8 mouse cellular contexts compared by ENCODE assay signal in genomic region chr2:164924100-164924857, GRCm38 (mm10). TPM values are rescaled to one million over a fixed set of nuclear protein-coding genes. Genes with fewer than 3 reads are reported as not detected.
DNase-seq lines count a peak whose midpoint lies in the region; ATAC-seq and TF ChIP-seq lines count a peak whose summit lies in the region.

No protein-coding gene starts in this region.

- H3K4me3 ChIP-seq in heart, embryonic 12.5 days, result no peak overlapping the region
- no peak overlapping the region for H3K4me3 ChIP-seq in kidney, embryonic 16.5 days (ENCODE audit: low read length)
- H3K4me3 ChIP-seq in liver, adult 2 months (ENCODE audit: insufficient read depth, low read depth, low read length), result no peak overlapping the region
- H3K4me3 ChIP-seq in stomach, embryonic 15.5 days (replicated peaks), result no peak overlapping the region

- H3K9ac ChIP-seq in heart, embryonic 12.5 days, result no peak overlapping the region
- no peak overlapping the region; the same call in 1 of the 2 replicates for H3K9ac ChIP-seq in kidney, embryonic 16.5 days (replicated peaks; ENCODE audit: low read length)
- H3K9ac ChIP-seq in liver, adult 2 months (ENCODE audit: low read depth, low read length), result no peak overlapping the region
- no peak overlapping the region for H3K9ac ChIP-seq in stomach, embryonic 15.5 days

- ATAC-seq in erythroblast, adult 5-6 weeks (replicated peaks; ENCODE audit: low FRiP score, poor library complexity, severe bottlenecking), result peak; percentile 85
- peak; percentile 46; the same call in 1 of the 2 replicates for ATAC-seq in heart, embryonic 12.5 days (ENCODE audit: insufficient number of reproducible peaks, low FRiP score)
- ATAC-seq in kidney, embryonic 16.5 days (ENCODE audit: low FRiP score, low TSS enrichment), result peak; percentile 72; the same call in 1 of the 2 replicates
- 0 out of 2 replicates have a peak, but pooled peaks have one; percentile 20 for ATAC-seq in stomach, embryonic 15.5 days (ENCODE audit: insufficient read depth, low FRiP score, low read depth)

- no peaks in the 10 kb centered on the region for H3K4me1 ChIP-seq in heart, embryonic 12.5 days (replicated peaks)
- peaks cover 13% of the 10 kb centered on the region for H3K4me1 ChIP-seq in kidney, embryonic 16.5 days (ENCODE audit: insufficient read depth, low read length)
- no peaks in the 10 kb centered on the region for H3K4me1 ChIP-seq in liver, adult 2 months (ENCODE audit: control insufficient read depth, insufficient read depth, low read length)
- 0 out of 2 replicates have a peak, but pooled peaks cover 2% of the 10 kb centered on the region for H3K4me1 ChIP-seq in stomach, embryonic 15.5 days

- H3K9me3 ChIP-seq in heart, embryonic 12.5 days (replicated peaks), result no peaks in the 10 kb centered on the region
- no peaks in the 10 kb centered on the region for H3K9me3 ChIP-seq in kidney, embryonic 16.5 days (ENCODE audit: low read length)
- no peaks in the 10 kb centered on the region for H3K9me3 ChIP-seq in stomach, embryonic 15.5 days

- H3K27ac ChIP-seq in heart, embryonic 12.5 days (ENCODE audit: poor library complexity, severe bottlenecking), result no peak overlapping the region
- no peak overlapping the region for H3K27ac ChIP-seq in kidney, embryonic 16.5 days (ENCODE audit: low read length)
- H3K27ac ChIP-seq in liver, adult 2 months (replicated peaks; ENCODE audit: insufficient read depth, low read depth, low read length), result no peak overlapping the region
- H3K27ac ChIP-seq in stomach, embryonic 15.5 days, result no peak overlapping the region

- TF ChIP-seq CTCF in liver, adult 2 months (IDR thresholded peaks at IDR 0.05; ENCODE audit: low read depth, low read length), result peak; percentile 97

- 30% methylated on average over 11 of the region's 11 CpGs for WGBS in heart, embryonic 12.5 days
- 39% methylated on average over 11 of the region's 11 CpGs for WGBS in kidney, embryonic 16.5 days
- 33% methylated on average over 11 of the region's 11 CpGs for WGBS in liver, adult 2 months
- 30% methylated on average over 11 of the region's 11 CpGs for WGBS in stomach, embryonic 15.5 days

- TF ChIP-seq POLR2A in liver, adult 2 months (IDR thresholded peaks at IDR 0.05; ENCODE audit: extremely low read depth, insufficient read depth, low read length), result no peak

- 0 out of 2 replicates have a peak, but pooled peaks cover 6% of the 10 kb centered on the region for H3K27me3 ChIP-seq in heart, embryonic 12.5 days (replicated peaks)
- 0 out of 2 replicates have a peak, but pooled peaks cover 3% of the 10 kb centered on the region for H3K27me3 ChIP-seq in kidney, embryonic 16.5 days (ENCODE audit: insufficient read depth, low read length)
- H3K27me3 ChIP-seq in liver, adult 2 months (ENCODE audit: control insufficient read depth, insufficient read depth, low read length), result no peaks in the 10 kb centered on the region
- H3K27me3 ChIP-seq in stomach, embryonic 15.5 days (replicated peaks), result no peaks in the 10 kb centered on the region; the same call in 1 of the 2 replicates

- H3K4me2 ChIP-seq in heart, embryonic 12.5 days, result no peak overlapping the region
- H3K4me2 ChIP-seq in kidney, embryonic 16.5 days (replicated peaks; ENCODE audit: low read depth, low read length), result no peak overlapping the region
- H3K4me2 ChIP-seq in stomach, embryonic 15.5 days, result no peak overlapping the region

- peaks cover 11% of the 10 kb centered on the region for H3K36me3 ChIP-seq in heart, embryonic 12.5 days
- H3K36me3 ChIP-seq in kidney, embryonic 16.5 days (ENCODE audit: insufficient read depth, low read length), result peaks cover 8% of the 10 kb centered on the region; the same call in 1 of the 2 replicates
- H3K36me3 ChIP-seq in liver, adult 2 months (ENCODE audit: control insufficient read depth, insufficient read depth, low read length), result peaks cover 1% of the 10 kb centered on the region; the same call in 1 of the 2 replicates
- no peaks in the 10 kb centered on the region for H3K36me3 ChIP-seq in stomach, embryonic 15.5 days

- DNase-seq in 3T3-L1 (ENCODE audit: low read depth, low spot score), result peak; percentile 91
- DNase-seq in adrenal gland, postnatal 25 days, result peak; percentile 88
- DNase-seq in liver, adult 2 months (ENCODE audit: extremely low read depth, low read depth, low spot score), result peak; percentile 65
- peak; percentile 75 to 83 for DNase-seq in natural killer cell, adult 2 months (ENCODE audit: low spot score in 2 of 2)

- H3K79me2 ChIP-seq in liver, adult 2 months (ENCODE audit: control insufficient read depth, insufficient read depth, low read length), result no peaks in the 10 kb centered on the region

RNA-seq across cellular contexts. Expression of gene Zfp335, which starts 12.7 kb away (rescaled TPM):
- total RNA-seq in adrenal gland, postnatal 25 days (2021), result 21.2 and 23.9 TPM in 2 replicates
- 13.4 and 17.9 TPM in 2 replicates for total RNA-seq in erythroblast, adult 5-6 weeks (2015; ENCODE audit: low replicate concordance)
- total RNA-seq in erythroblast, adult 5-6 weeks (2017; ENCODE audit: low replicate concordance), result 9.9 and 10.3 TPM in 2 replicates
- 11.4 and 12.2 TPM in 2 replicates for polyA plus RNA-seq in heart, embryonic 12.5 days (2016; fragmentation: Nextera tagmentation; extraction: Ambion mirVana)
- polyA plus RNA-seq in kidney, embryonic 16.5 days (2015; fragmentation: Nextera tagmentation; extraction: Ambion mirVana), result 15.1 and 16.2 TPM in 2 replicates
- 2.4 and 4.0 TPM in 2 replicates for total RNA-seq in liver, adult 2 months (2014; rRNA removed)
- polyA plus RNA-seq in liver, adult 2 months (2012; rRNA removed), result 13.5 and 18.9 TPM in 2 replicates
- polyA plus RNA-seq in stomach, embryonic 15.5 days (2015; fragmentation: Nextera tagmentation; extraction: Ambion mirVana), result 10.6 and 12.1 TPM in 2 replicates

RNA-seq across cellular contexts. Expression of gene Mmp9, which starts 16.3 kb away (rescaled TPM):
- total RNA-seq in adrenal gland, postnatal 25 days (2021), result 0.33 and 0.43 TPM in 2 replicates
- total RNA-seq in erythroblast, adult 5-6 weeks (2015; ENCODE audit: low replicate concordance), result 73.6 and 120 TPM in 2 replicates
- 31.4 and 35.7 TPM in 2 replicates for total RNA-seq in erythroblast, adult 5-6 weeks (2017; ENCODE audit: low replicate concordance)
- 0.42 TPM in 2 replicates for polyA plus RNA-seq in heart, embryonic 12.5 days (2016; fragmentation: Nextera tagmentation; extraction: Ambion mirVana)
- 2.5 and 3.2 TPM in 2 replicates for polyA plus RNA-seq in kidney, embryonic 16.5 days (2015; fragmentation: Nextera tagmentation; extraction: Ambion mirVana)
- total RNA-seq in liver, adult 2 months (2014; rRNA removed), result 0.20 and 0.65 TPM in 2 replicates
- 0.55 and 0.70 TPM in 2 replicates for polyA plus RNA-seq in liver, adult 2 months (2012; rRNA removed)
- 5.3 and 6.2 TPM in 2 replicates for polyA plus RNA-seq in stomach, embryonic 15.5 days (2015; fragmentation: Nextera tagmentation; extraction: Ambion mirVana)

RNA-seq across cellular contexts. Expression of gene Slc12a5, which starts 36.3 kb away (rescaled TPM):
- total RNA-seq in adrenal gland, postnatal 25 days (2021), result 7.2 and 10.6 TPM in 2 replicates
- not detected in 2 replicates for total RNA-seq in erythroblast, adult 5-6 weeks (2015; ENCODE audit: low replicate concordance)
- total RNA-seq in erythroblast, adult 5-6 weeks (2017; ENCODE audit: low replicate concordance), result not detected in 2 replicates
- 0.82 and 1.3 TPM in 2 replicates for polyA plus RNA-seq in heart, embryonic 12.5 days (2016; fragmentation: Nextera tagmentation; extraction: Ambion mirVana)
- polyA plus RNA-seq in kidney, embryonic 16.5 days (2015; fragmentation: Nextera tagmentation; extraction: Ambion mirVana), result 0.85 and 0.94 TPM in 2 replicates
- 0.46 and 0.54 TPM in 2 replicates for total RNA-seq in liver, adult 2 months (2014; rRNA removed)
- polyA plus RNA-seq in liver, adult 2 months (2012; rRNA removed), result 0.85 and 1.1 TPM in 2 replicates
- polyA plus RNA-seq in stomach, embryonic 15.5 days (2015; fragmentation: Nextera tagmentation; extraction: Ambion mirVana), result 1.0 and 1.4 TPM in 2 replicates

RNA-seq across cellular contexts. Expression of gene Pcif1, which starts 45.2 kb away (rescaled TPM):
- 46.6 and 60.9 TPM in 2 replicates for total RNA-seq in adrenal gland, postnatal 25 days (2021)
- 5.6 and 22.6 TPM in 2 replicates for total RNA-seq in erythroblast, adult 5-6 weeks (2015; ENCODE audit: low replicate concordance)
- total RNA-seq in erythroblast, adult 5-6 weeks (2017; ENCODE audit: low replicate concordance), result 19.0 and 30.5 TPM in 2 replicates
- polyA plus RNA-seq in heart, embryonic 12.5 days (2016; fragmentation: Nextera tagmentation; extraction: Ambion mirVana), result 52.1 and 53.1 TPM in 2 replicates
- polyA plus RNA-seq in kidney, embryonic 16.5 days (2015; fragmentation: Nextera tagmentation; extraction: Ambion mirVana), result 74.9 and 79.7 TPM in 2 replicates
- total RNA-seq in liver, adult 2 months (2014; rRNA removed), result 9.1 and 12.9 TPM in 2 replicates
- polyA plus RNA-seq in liver, adult 2 months (2012; rRNA removed), result 20.2 and 21.3 TPM in 2 replicates
- polyA plus RNA-seq in stomach, embryonic 15.5 days (2015; fragmentation: Nextera tagmentation; extraction: Ambion mirVana), result 64.7 and 70.9 TPM in 2 replicates

Comparison
In these comparisons a context has a peak if more than half of its experiments do, and no peak if none do; other contexts are left out.
1. ATAC-seq: peak in every context shown above with its lines; median percentile 85 in erythroblast, adult 5-6 weeks; 72 in kidney, embryonic 16.5 days; 46 in heart, embryonic 12.5 days; 20 in stomach, embryonic 15.5 days.